Mouse (Mus musculus): ENCODE data around the gene Fam83e. TPM values are rescaled to one million over a fixed set of nuclear protein-coding genes. Genes with fewer than 3 reads are reported as not detected.
A peak's percentile ranks its signal among the peaks of the same experiment; 100 is the strongest.

Fam83e gene
- polyA plus RNA-seq, 2 experiments, result 0.48 to 0.92 TPM

DNA sequence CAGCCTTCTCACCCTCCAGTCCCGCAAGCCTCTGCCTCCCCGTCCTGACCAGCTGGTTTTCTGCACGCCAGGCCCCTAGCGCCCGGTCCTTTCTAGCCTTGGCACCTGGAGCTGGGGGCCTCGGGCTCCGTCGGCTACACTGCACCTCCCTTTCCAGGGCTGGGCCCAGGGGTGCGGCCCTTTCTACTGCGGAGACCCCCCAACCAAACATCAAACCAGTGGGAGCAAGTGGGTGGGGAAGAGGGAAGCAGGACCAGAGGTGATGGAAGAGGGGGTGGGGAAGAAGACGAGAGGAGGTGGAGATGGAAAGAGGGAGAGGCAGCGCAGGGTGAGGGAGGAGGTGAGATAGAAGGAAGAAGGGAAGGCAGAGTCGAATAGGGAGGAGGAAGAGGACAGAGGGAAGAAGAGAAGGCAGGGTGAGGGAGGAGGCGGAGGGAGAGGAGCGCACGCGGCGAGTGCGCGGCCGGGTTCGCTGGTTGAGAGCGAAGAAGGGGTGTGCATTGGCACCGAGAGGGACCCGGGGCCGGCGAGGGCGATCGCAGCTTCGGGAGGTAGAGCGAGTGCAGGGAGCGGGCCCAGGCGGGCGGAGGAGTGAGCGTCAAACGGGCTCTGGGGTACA lies 21.4 kb upstream of the Fam83e start, which contains the start of gene Car11:
Gene Car11, plus strand, starts transcription at position 321 of the 619 bp plus-strand sequence.
- Histone ChIP-seq H3K4me3 (replicated peaks; ENCODE audit: low read length) (peak within 1 kb of the TSS; percentile 46), H3K4me2 (replicated peaks; ENCODE audit: low read depth, low read length, severe bottlenecking) (peak within 1 kb of the TSS; percentile 93), H3K9ac (ENCODE audit: low read depth, low read length, severe bottlenecking) (peak within 1 kb of the TSS; percentile 59), H3K27me3 (ENCODE audit: control insufficient read depth, insufficient read depth, low read length) (peaks cover 17% of the 10 kb centered on the region; the same call in 1 of the 2 replicates), H3K27ac (replicated peaks; ENCODE audit: low read depth, low read length) (no peak within 1 kb of the TSS), H3K36me3 (ENCODE audit: control insufficient read depth, insufficient read depth, low read length) (no peaks in the 10 kb centered on the region), H3K4me1 (ENCODE audit: control insufficient read depth, insufficient read depth, low read length) (peaks cover 24% of the 10 kb centered on the region), H3K9me3 (ENCODE audit: control insufficient read depth, low read length) (no peaks in the 10 kb centered on the region)
- no peak for DNase-seq (ENCODE audit: low spot score)
- under 1% methylated on average over 31 of the region's 36 CpGs for WGBS
- no peak for ATAC-seq (ENCODE audit: low FRiP score, low read depth)
- TF ChIP-seq POLR2A (IDR thresholded peaks at IDR 0.05; ENCODE audit: borderline replicate concordance, extremely low read depth, insufficient read depth, insufficient read length), result no peak

DNA sequence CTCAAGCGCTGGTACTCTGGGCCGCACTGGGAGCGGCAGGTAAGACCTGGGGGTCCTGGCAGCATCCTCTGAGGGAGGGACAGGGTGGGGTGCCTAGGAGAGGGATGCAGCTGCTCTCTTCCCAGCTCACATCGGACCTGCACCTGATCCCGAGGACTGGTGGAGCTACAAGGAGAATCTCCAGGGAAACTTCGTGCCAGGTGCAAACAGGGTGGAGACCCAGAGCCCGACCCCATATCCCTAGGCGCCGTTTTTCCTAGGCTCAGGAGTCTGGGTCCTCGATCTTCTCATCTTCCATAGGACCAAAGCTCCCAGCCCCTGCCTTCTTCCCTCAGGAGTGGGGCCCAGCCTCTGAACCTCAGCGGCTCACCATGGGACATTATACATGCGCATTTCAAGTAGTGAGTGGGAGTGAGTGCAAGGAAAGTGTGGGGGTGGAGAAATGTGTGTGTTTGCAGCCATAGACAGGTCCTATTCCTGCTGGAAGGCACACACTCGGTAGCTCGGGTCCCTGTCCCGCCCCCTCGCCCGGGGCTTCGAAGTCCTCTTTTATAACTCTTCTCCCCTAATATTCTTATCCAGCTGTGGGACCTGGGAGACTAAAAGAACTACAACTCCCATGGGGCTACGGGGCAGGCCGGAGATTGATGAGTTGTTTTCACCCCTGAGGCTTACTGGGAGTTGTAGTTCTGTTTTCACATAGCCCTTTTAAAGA lies 20.6 kb upstream of the Fam83e start:
- H3K27ac ChIP-seq (replicated peaks; ENCODE audit: low read depth, low read length), result no peak overlapping the region
- under 1% methylated on average over 16 of the region's 20 CpGs for WGBS
- peak overlapping the region; percentile 93 for H3K4me2 ChIP-seq (replicated peaks; ENCODE audit: low read depth, low read length, severe bottlenecking)
- DNase-seq (ENCODE audit: low spot score), result peak; percentile 95
- no peaks in the 10 kb centered on the region for H3K9me3 ChIP-seq (ENCODE audit: control insufficient read depth, low read length)
- peak overlapping the region; percentile 59 for H3K9ac ChIP-seq (ENCODE audit: low read depth, low read length, severe bottlenecking)
- no peak for TF ChIP-seq POLR2A (IDR thresholded peaks at IDR 0.05; ENCODE audit: borderline replicate concordance, extremely low read depth, insufficient read depth, insufficient read length)
- 0 out of 2 replicates have a peak, but pooled peaks have one; percentile 12 for ATAC-seq (ENCODE audit: low FRiP score, low read depth)
- H3K27me3 ChIP-seq (ENCODE audit: control insufficient read depth, insufficient read depth, low read length), result peaks cover 17% of the 10 kb centered on the region; the same call in 1 of the 2 replicates
- H3K4me1 ChIP-seq (ENCODE audit: control insufficient read depth, insufficient read depth, low read length), result peaks cover 24% of the 10 kb centered on the region
- H3K4me3 ChIP-seq (replicated peaks; ENCODE audit: low read length), result peak overlapping the region; percentile 46
- H3K36me3 ChIP-seq (ENCODE audit: control insufficient read depth, insufficient read depth, low read length), result no peaks in the 10 kb centered on the region

DNA sequence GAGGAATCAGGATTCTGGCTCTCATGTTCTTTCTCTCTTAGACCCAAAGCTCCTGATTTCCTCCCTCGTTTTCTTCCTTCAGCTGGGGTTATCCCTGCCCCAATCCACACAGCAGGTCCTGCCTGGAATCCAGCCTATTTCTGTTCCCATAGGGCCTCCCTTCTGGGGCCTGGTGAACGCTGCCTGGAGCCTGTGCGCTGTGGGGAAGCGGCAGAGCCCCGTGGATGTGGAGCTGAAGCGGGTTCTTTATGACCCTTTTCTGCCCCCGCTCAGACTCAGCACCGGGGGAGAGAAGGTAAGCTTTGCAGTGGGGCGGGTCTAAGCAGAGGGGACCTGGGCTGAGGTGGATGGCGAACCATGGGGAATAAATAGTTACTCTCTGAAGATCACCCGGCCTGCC lies 19.9 kb upstream of the Fam83e start:
- WGBS, result 34% methylated on average over 11 of the region's 11 CpGs
- H3K9ac ChIP-seq (ENCODE audit: low read depth, low read length, severe bottlenecking), result peak overlapping the region; percentile 45
- no peak for DNase-seq (ENCODE audit: low spot score)

DNA sequence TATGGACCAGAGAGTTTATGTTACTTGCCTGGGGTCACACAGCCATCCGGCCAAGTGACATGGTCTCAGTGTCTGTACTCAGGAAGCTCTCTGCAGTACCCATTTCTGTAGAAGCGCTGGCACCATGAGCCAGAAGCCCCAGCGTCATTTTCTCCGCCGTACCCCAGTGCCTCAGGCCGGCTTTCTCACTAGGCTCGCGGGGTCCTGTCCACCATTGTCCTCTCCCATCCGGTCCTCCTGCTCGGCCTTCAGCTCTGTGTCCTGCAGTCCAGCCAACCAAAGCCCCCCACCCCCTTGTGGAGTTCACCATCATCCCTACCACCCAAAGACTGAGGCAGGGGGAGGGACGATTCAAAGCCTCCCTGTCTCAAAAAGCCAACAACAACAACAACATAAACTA lies 19.4 kb upstream of the Fam83e start:
- 85% methylated on average over 11 of the region's 11 CpGs for WGBS
- Histone ChIP-seq H3K9me3 (ENCODE audit: control insufficient read depth, low read length) (no peaks in the 10 kb centered on the region), H3K4me1 (ENCODE audit: control insufficient read depth, insufficient read depth, low read length) (peaks cover 27% of the 10 kb centered on the region), H3K36me3 (ENCODE audit: control insufficient read depth, insufficient read depth, low read length) (no peaks in the 10 kb centered on the region), H3K4me2 (replicated peaks; ENCODE audit: low read depth, low read length, severe bottlenecking) (peak overlapping the region; percentile 93; the same call in 1 of the 2 replicates), H3K9ac (ENCODE audit: low read depth, low read length, severe bottlenecking) (no peak overlapping the region), H3K4me3 (replicated peaks; ENCODE audit: low read length) (0 out of 2 replicates have a peak overlapping the region, but pooled peaks have one; percentile 46), H3K27me3 (ENCODE audit: control insufficient read depth, insufficient read depth, low read length) (peaks cover 17% of the 10 kb centered on the region; the same call in 1 of the 2 replicates), H3K27ac (replicated peaks; ENCODE audit: low read depth, low read length) (no peak overlapping the region)
- ATAC-seq (ENCODE audit: low FRiP score, low read depth) (no peak), DNase-seq (ENCODE audit: low spot score) (no peak)
- no peak for TF ChIP-seq POLR2A (IDR thresholded peaks at IDR 0.05; ENCODE audit: borderline replicate concordance, extremely low read depth, insufficient read depth, insufficient read length)

More for the DNA sequence above, 19.9 kb upstream of the Fam83e start:
- TF ChIP-seq POLR2A (IDR thresholded peaks at IDR 0.05; ENCODE audit: borderline replicate concordance, extremely low read depth, insufficient read depth, insufficient read length), result no peak
- ATAC-seq (ENCODE audit: low FRiP score, low read depth), result no peak
- peaks cover 17% of the 10 kb centered on the region; the same call in 1 of the 2 replicates for H3K27me3 ChIP-seq (ENCODE audit: control insufficient read depth, insufficient read depth, low read length)
- peak overlapping the region; percentile 67 for H3K27ac ChIP-seq (replicated peaks; ENCODE audit: low read depth, low read length)
- peak overlapping the region; percentile 93 for H3K4me2 ChIP-seq (replicated peaks; ENCODE audit: low read depth, low read length, severe bottlenecking)
- H3K9me3 ChIP-seq (ENCODE audit: control insufficient read depth, low read length), result no peaks in the 10 kb centered on the region
- H3K4me1 ChIP-seq (ENCODE audit: control insufficient read depth, insufficient read depth, low read length), result peaks cover 27% of the 10 kb centered on the region
- peak overlapping the region; percentile 46 for H3K4me3 ChIP-seq (replicated peaks; ENCODE audit: low read length)
- H3K36me3 ChIP-seq (ENCODE audit: control insufficient read depth, insufficient read depth, low read length), result no peaks in the 10 kb centered on the region

DNA sequence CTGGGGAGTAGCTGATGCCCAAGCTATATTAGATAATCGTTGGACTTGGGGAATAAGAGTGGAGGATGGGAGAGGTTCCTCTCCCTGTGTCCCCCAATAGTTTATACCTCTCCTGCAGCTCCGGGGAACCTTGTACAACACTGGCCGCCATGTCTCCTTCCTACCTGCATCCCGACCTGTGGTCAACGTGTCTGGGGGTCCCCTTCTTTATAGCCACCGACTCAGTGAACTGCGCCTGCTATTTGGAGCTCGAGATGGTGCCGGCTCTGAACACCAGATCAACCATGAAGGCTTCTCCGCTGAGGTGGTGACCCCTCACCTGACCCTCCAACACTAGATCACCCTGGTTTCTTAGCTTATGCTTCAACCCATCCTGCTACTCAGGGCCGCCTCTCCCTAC lies 18.7 kb upstream of the Fam83e start:
- ATAC-seq (ENCODE audit: low FRiP score, low read depth) (no peak), DNase-seq (ENCODE audit: low spot score) (no peak)
- Histone ChIP-seq H3K9ac (ENCODE audit: low read depth, low read length, severe bottlenecking) (no peak overlapping the region), H3K36me3 (ENCODE audit: control insufficient read depth, insufficient read depth, low read length) (no peaks in the 10 kb centered on the region), H3K27ac (replicated peaks; ENCODE audit: low read depth, low read length) (no peak overlapping the region), H3K27me3 (ENCODE audit: control insufficient read depth, insufficient read depth, low read length) (peaks cover 17% of the 10 kb centered on the region; the same call in 1 of the 2 replicates), H3K4me2 (replicated peaks; ENCODE audit: low read depth, low read length, severe bottlenecking) (no peak overlapping the region), H3K4me3 (replicated peaks; ENCODE audit: low read length) (no peak overlapping the region), H3K9me3 (ENCODE audit: control insufficient read depth, low read length) (no peaks in the 10 kb centered on the region), H3K4me1 (ENCODE audit: control insufficient read depth, insufficient read depth, low read length) (peaks cover 31% of the 10 kb centered on the region)
- WGBS, result 92% methylated on average over 11 of the region's 11 CpGs
- no peak for TF ChIP-seq POLR2A (IDR thresholded peaks at IDR 0.05; ENCODE audit: borderline replicate concordance, extremely low read depth, insufficient read depth, insufficient read length)
